Mouse (Mus musculus) cerebellum, adult 2 months (tissue): ENCODE measurements around the gene Odaph.

ENCODE experiments used
- CTCF ChIP-seq: fragments of 200-500 bp; IDR thresholded peaks from 2 replicates; pipeline ENCODE4 v1.5.1; 2011; ENCODE audit warnings: low read depth, mild to moderate bottlenecking, control low read depth, low read length, moderate library complexity, borderline replicate concordance; ENCODE audit not compliant: insufficient read depth
- POLR2A ChIP-seq: fragments of 200-500 bp; IDR thresholded peaks from 2 replicates; pipeline ENCODE4 v1.6.1; 2011; ENCODE audit warnings: low read length, control low read depth, borderline replicate concordance; ENCODE audit not compliant: insufficient read depth

- TF ChIP-seq POLR2A (no peak), CTCF (no peak)
Observed at GRCm38 (mm10) chr5:91951404-91951803, 35.9 kb upstream of the Odaph start.
